Mouse (Mus musculus): Measurements from ENCODE around the gene Kif21a. TPM values are rescaled to one million over a fixed set of nuclear protein-coding genes. Genes with fewer than 3 reads are reported as not detected.

The Kif21a gene
- polyA plus RNA-seq, 1 experiment from 2014 or later, result 77.0 TPM

DNA sequence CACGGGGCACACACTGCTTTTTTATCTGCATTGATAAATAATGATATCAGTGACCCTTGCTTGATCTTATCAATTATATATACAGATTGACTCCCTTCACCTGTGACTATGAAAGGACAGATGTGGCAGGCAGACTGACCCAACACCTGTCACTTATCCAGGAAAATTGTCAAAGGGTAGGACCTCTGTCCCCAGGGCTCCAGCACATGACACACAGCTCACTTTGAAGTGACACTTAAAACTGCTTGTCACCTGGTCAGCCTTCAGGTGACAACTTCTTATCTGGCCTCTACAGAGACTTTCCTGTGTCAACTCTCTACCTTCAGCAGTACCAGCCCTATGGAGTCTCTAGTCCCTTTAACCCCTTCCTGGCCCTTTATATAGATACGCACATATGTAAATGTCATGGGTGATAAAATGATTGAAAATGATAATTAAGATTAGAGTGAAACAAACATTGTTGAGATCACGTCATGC is 7.2 kb upstream of the Kif21a start:
- peak; percentile 51 for ATAC-seq (ENCODE audit: low FRiP score)
- peaks cover 17% of the 10 kb centered on the region for H3K4me1 ChIP-seq (ENCODE audit: control insufficient read depth, insufficient read depth, low read length)

DNA sequence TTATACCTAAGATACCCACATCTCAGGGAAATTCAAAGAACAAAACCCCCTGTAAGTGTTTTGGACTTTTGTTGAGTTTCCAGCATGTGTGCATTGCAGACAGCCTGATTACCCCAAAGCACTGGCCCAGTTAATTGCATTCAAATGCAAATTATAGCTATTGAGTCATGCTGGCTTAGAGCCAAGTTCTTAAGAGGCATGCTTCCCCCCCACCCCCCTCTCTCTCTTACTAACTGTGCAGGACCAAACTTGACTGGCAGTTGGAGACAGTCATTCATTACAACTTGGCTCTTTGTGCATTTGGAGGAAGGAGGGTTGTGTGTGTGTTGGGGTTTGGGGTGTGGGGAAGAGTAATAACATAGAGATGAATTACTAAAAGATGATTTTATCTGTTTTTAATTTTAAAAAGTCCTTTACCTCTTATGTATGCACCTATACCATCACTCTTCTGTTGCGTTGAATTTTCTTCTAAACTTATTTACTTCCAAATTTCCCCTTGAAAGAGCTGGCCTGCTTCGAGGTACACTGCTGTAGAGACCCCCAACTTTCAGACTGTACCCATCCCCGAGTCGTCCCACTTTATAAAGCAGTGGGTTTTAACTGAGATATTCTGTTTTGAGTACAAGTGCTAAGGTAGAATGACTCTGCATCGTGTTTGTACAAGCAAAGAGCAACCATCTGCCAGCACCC is 6.6 kb upstream of the Kif21a start:
- ATAC-seq (ENCODE audit: low FRiP score) (peak; percentile 89), DNase-seq (ENCODE audit: low spot score, missing footprints) (peak; percentile 93)
- no peaks in the 10 kb centered on the region for H3K36me3 ChIP-seq (ENCODE audit: control insufficient read depth, insufficient read depth, low read length)
- H3K9ac ChIP-seq (ENCODE audit: low read length), result no peak overlapping the region
- peaks cover 22% of the 10 kb centered on the region for H3K4me1 ChIP-seq (ENCODE audit: control insufficient read depth, insufficient read depth, low read length)
- WGBS, result 34% methylated on average over 5 of the region's 5 CpGs
- H3K4me2 ChIP-seq, result no peak overlapping the region
- H3K27me3 ChIP-seq (ENCODE audit: control insufficient read depth, insufficient read depth, low read length), result no peaks in the 10 kb centered on the region
- peaks cover 4% of the 10 kb centered on the region; the same call in 1 of the 2 replicates for H3K9me3 ChIP-seq (ENCODE audit: control insufficient read depth, low read length)
- H3K27ac ChIP-seq (ENCODE audit: low read depth, low read length), result peak overlapping the region; percentile 12; the same call in 1 of the 2 replicates
- H3K4me3 ChIP-seq (ENCODE audit: low read depth, low read length), result no peak overlapping the region

More for the DNA sequence above, 7.2 kb upstream of the Kif21a start:
- H3K9me3 ChIP-seq (ENCODE audit: control insufficient read depth, low read length), result peaks cover 4% of the 10 kb centered on the region; the same call in 1 of the 2 replicates
- no peak overlapping the region for H3K9ac ChIP-seq (ENCODE audit: low read length)
- 67% methylated on average over 3 of the region's 3 CpGs for WGBS
- no peaks in the 10 kb centered on the region for H3K36me3 ChIP-seq (ENCODE audit: control insufficient read depth, insufficient read depth, low read length)
- no peaks in the 10 kb centered on the region for H3K27me3 ChIP-seq (ENCODE audit: control insufficient read depth, insufficient read depth, low read length)
- H3K27ac ChIP-seq (ENCODE audit: low read depth, low read length), result peak overlapping the region; percentile 12; the same call in 1 of the 2 replicates
- H3K4me2 ChIP-seq, result no peak overlapping the region
- no peak for DNase-seq (ENCODE audit: low spot score, missing footprints)
- H3K4me3 ChIP-seq (ENCODE audit: low read depth, low read length), result no peak overlapping the region

DNA sequence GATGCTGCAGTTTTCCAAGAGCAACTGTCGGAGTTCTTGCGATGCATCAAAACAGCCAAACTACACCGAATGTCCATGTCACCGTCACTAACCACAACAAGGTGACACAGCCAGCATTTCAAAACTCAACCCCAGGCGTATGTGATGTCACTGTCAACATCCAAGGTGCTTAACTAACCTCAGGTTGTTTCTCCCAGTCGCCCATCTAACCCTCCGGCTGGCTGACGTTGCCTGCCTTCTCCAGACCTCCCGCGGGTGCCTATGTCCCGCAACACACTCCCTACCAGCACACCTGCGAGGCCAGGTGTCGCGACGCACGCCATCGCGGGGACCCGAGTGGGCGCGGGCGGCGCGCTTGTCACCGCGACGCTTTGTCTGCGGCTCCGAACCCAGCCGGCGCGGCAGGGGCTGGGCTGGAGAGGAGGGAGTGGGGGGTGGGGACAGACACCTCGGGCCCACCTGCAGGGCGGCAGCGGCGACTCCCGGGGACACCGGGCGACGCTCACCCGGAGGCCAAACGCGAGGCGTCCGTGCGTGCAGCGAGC is 725 bp downstream of the Kif21a start:
- Histone ChIP-seq H3K9me3 (ENCODE audit: control insufficient read depth, low read length) (no peaks in the 10 kb centered on the region), H3K9ac (ENCODE audit: low read length) (peak overlapping the region; percentile 98), H3K4me1 (ENCODE audit: control insufficient read depth, insufficient read depth, low read length) (peaks cover 27% of the 10 kb centered on the region), H3K27ac (ENCODE audit: low read depth, low read length) (peak overlapping the region; percentile 100), H3K4me2 (peak overlapping the region; percentile 65), H3K4me3 (ENCODE audit: low read depth, low read length) (peak overlapping the region; percentile 99), H3K27me3 (ENCODE audit: control insufficient read depth, insufficient read depth, low read length) (no peaks in the 10 kb centered on the region), H3K36me3 (ENCODE audit: control insufficient read depth, insufficient read depth, low read length) (no peaks in the 10 kb centered on the region)
- peak; percentile 93 for DNase-seq (ENCODE audit: low spot score, missing footprints)
- WGBS, result 1% methylated on average over 47 of the region's 47 CpGs
- peak; percentile 23 for ATAC-seq (ENCODE audit: low FRiP score)

DNA sequence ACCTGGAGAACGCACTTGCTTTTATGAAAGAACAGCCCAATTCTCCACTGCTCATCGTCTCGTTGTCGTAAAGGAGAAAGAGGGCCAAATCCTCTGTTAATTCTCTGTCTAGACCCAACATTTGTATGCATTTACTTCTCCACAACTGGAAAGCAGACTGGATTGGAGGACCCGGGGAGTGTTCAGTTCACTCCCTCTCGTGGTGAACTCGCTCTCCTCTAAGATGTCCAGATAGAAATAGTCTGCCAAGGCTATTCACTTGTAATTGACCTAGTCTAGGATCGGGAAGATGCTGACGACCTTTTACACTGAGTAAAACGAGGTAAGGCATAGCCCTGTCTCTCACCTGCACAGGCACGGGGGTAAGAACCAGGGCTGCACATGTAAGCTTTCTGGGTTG is 2.1 kb downstream of the Kif21a start:
- 51% methylated on average over 11 of the region's 11 CpGs for WGBS
- no peak for DNase-seq (ENCODE audit: low spot score, missing footprints)
- H3K27ac ChIP-seq (ENCODE audit: low read depth, low read length), result peak overlapping the region; percentile 27; the same call in 1 of the 2 replicates

DNA sequence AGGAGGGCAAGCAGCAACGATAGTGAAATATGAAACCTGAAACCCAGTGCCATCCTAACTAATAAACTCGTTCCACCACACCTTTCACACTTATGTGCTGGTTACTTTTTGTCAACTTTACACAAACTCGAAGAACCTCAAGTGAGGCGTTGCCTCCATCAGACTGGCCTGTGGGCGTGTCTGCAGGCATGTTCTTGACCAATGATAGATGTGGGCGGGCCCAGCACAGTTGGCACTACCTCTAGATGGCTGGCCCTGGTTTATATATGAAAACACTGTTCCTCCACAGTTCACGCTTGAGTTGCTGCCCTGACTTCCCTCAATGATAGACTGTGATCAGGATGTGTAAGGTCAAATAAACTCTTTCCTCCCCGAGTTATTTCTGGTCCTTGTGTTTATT is 3.2 kb downstream of the Kif21a start:
- 83% methylated on average over 8 of the region's 8 CpGs for WGBS
- Histone ChIP-seq H3K9ac (ENCODE audit: low read length) (no peak overlapping the region), H3K4me1 (ENCODE audit: control insufficient read depth, insufficient read depth, low read length) (peaks cover 22% of the 10 kb centered on the region), H3K27me3 (ENCODE audit: control insufficient read depth, insufficient read depth, low read length) (no peaks in the 10 kb centered on the region), H3K4me3 (ENCODE audit: low read depth, low read length) (peak overlapping the region; percentile 99), H3K36me3 (ENCODE audit: control insufficient read depth, insufficient read depth, low read length) (no peaks in the 10 kb centered on the region), H3K4me2 (peak overlapping the region; percentile 65), H3K27ac (ENCODE audit: low read depth, low read length) (no peak overlapping the region), H3K9me3 (ENCODE audit: control insufficient read depth, low read length) (no peaks in the 10 kb centered on the region)
- ATAC-seq (ENCODE audit: low FRiP score) (no peak), DNase-seq (ENCODE audit: low spot score, missing footprints) (no peak)

More for the DNA sequence above, 2.1 kb downstream of the Kif21a start:
- Histone ChIP-seq H3K4me1 (ENCODE audit: control insufficient read depth, insufficient read depth, low read length) (peaks cover 27% of the 10 kb centered on the region), H3K9me3 (ENCODE audit: control insufficient read depth, low read length) (no peaks in the 10 kb centered on the region), H3K27me3 (ENCODE audit: control insufficient read depth, insufficient read depth, low read length) (no peaks in the 10 kb centered on the region), H3K4me2 (peak overlapping the region; percentile 65), H3K9ac (ENCODE audit: low read length) (peak overlapping the region; percentile 63), H3K36me3 (ENCODE audit: control insufficient read depth, insufficient read depth, low read length) (no peaks in the 10 kb centered on the region), H3K4me3 (ENCODE audit: low read depth, low read length) (peak overlapping the region; percentile 99)
- ATAC-seq (ENCODE audit: low FRiP score), result no peak

DNA sequence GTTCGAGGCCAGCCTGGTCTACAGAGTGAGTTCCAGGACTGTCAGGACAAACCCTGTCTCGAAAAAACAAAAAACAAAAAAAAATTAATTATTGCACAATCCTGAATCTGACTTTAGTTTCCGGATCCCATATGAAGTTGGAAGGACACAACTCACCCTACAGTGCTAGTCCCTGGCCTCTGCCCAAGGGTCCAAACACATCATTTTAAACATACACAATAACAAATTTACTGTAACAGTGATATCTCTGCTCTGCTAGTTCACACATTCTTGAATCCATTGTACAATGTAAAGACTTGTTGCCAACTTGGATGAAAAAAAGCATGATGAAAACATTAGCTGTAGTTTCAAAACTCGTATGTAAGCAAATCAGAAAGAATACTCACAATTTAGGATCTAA is 6.5 kb downstream of the Kif21a start:
- Histone ChIP-seq H3K4me2 (no peak overlapping the region), H3K27me3 (ENCODE audit: control insufficient read depth, insufficient read depth, low read length) (no peaks in the 10 kb centered on the region), H3K9me3 (ENCODE audit: control insufficient read depth, low read length) (no peaks in the 10 kb centered on the region), H3K27ac (ENCODE audit: low read depth, low read length) (no peak overlapping the region), H3K9ac (ENCODE audit: low read length) (no peak overlapping the region), H3K4me1 (ENCODE audit: control insufficient read depth, insufficient read depth, low read length) (peaks cover 13% of the 10 kb centered on the region), H3K36me3 (ENCODE audit: control insufficient read depth, insufficient read depth, low read length) (no peaks in the 10 kb centered on the region), H3K4me3 (ENCODE audit: low read depth, low read length) (no peak overlapping the region)
- 96% methylated on average over 4 of the region's 4 CpGs for WGBS
- DNase-seq (ENCODE audit: low spot score, missing footprints), result no peak
- no peak for ATAC-seq (ENCODE audit: low FRiP score)

DNA sequence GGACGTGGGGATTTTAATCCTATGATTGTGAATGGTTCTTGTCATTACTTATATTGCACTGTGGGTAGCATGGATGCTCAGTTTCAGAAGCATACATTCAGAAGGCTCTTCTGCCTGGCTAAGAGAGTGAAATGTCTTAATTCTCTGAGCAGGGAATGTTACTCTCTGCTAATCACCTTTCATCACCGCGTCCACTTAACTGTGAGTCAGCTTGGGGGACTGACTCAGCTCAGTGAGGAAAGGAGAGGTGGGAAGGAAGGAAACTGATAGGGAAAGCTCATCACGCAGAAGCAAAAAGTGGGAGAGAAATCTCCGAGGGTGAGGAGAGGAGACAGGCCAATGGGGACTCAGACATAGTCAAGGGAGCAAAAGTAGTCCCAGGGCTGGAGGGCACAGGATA is 10.9 kb downstream of the Kif21a start:
- WGBS, result 84% methylated on average over 5 of the region's 5 CpGs
- H3K27me3 ChIP-seq (ENCODE audit: control insufficient read depth, insufficient read depth, low read length), result no peaks in the 10 kb centered on the region
- H3K9me3 ChIP-seq (ENCODE audit: control insufficient read depth, low read length), result no peaks in the 10 kb centered on the region
- H3K36me3 ChIP-seq (ENCODE audit: control insufficient read depth, insufficient read depth, low read length), result peaks cover 3% of the 10 kb centered on the region; the same call in 1 of the 2 replicates
- 0 out of 2 replicates have a peak, but pooled peaks cover 2% of the 10 kb centered on the region for H3K4me1 ChIP-seq (ENCODE audit: control insufficient read depth, insufficient read depth, low read length)
- ATAC-seq (ENCODE audit: low FRiP score), result no peak
- no peak overlapping the region for H3K4me3 ChIP-seq (ENCODE audit: low read depth, low read length)
- H3K9ac ChIP-seq (ENCODE audit: low read length), result no peak overlapping the region
- DNase-seq (ENCODE audit: low spot score, missing footprints), result no peak
- no peak overlapping the region for H3K27ac ChIP-seq (ENCODE audit: low read depth, low read length)
- no peak overlapping the region for H3K4me2 ChIP-seq

DNA sequence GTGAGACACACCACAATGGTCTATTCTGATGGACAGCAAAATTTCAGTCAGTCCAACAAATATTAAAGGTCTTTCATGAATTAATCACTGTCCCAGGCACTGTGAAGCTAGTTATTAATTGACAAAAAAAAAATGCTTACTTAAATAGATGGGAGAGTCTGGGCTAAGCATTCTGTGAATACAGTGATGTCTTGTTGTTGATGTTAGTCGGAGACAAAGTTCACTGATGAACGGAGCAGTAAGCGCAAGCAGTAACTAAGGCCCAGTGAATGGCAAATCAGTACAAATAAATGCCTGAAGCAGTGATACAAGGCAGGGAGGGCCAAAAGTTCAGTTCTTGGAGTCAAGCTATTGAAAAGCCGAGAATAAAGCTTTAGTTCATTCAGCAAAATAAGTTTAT is 15.7 kb downstream of the Kif21a start:
- no peak overlapping the region for H3K4me3 ChIP-seq (ENCODE audit: low read depth, low read length)
- H3K9me3 ChIP-seq (ENCODE audit: control insufficient read depth, low read length), result no peaks in the 10 kb centered on the region
- H3K27ac ChIP-seq (ENCODE audit: low read depth, low read length), result no peak overlapping the region
- peaks cover 8% of the 10 kb centered on the region for H3K36me3 ChIP-seq (ENCODE audit: control insufficient read depth, insufficient read depth, low read length)
- ATAC-seq (ENCODE audit: low FRiP score) (no peak), DNase-seq (ENCODE audit: low spot score, missing footprints) (no peak)
- no peaks in the 10 kb centered on the region for H3K27me3 ChIP-seq (ENCODE audit: control insufficient read depth, insufficient read depth, low read length)
- 0 out of 2 replicates have a peak, but pooled peaks cover 2% of the 10 kb centered on the region for H3K4me1 ChIP-seq (ENCODE audit: control insufficient read depth, insufficient read depth, low read length)
- 78% methylated on average over 4 of the region's 4 CpGs for WGBS
- no peak overlapping the region for H3K4me2 ChIP-seq
- no peak overlapping the region for H3K9ac ChIP-seq (ENCODE audit: low read length)

DNA sequence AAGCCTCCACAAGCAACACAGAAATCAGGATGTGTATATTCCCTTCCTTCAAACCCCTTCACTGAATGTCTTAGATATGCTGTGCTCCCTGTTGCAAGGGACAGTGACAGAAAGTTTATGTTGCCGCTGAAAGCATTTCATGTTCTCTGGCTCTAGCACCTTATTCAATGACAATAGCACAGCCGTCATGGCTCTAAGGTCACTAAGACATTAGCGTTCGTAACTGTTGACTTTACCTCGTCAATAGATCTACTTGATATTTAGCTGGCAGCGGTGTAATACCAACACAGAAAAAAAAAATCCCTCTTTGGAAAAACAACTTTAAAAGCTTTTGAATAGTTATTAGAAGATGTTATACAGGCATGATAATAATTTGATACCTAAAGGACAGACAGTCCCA is 16.2 kb downstream of the Kif21a start:
- WGBS, result 86% methylated on average over 6 of the region's 6 CpGs
- Histone ChIP-seq H3K4me3 (ENCODE audit: low read depth, low read length) (no peak overlapping the region), H3K9ac (ENCODE audit: low read length) (no peak overlapping the region)

More for the DNA sequence above, 16.2 kb downstream of the Kif21a start:
- 0 out of 2 replicates have a peak, but pooled peaks cover 2% of the 10 kb centered on the region for H3K4me1 ChIP-seq (ENCODE audit: control insufficient read depth, insufficient read depth, low read length)
- ATAC-seq (ENCODE audit: low FRiP score) (no peak), DNase-seq (ENCODE audit: low spot score, missing footprints) (no peak)
- peaks cover 8% of the 10 kb centered on the region for H3K36me3 ChIP-seq (ENCODE audit: control insufficient read depth, insufficient read depth, low read length)
- no peaks in the 10 kb centered on the region for H3K9me3 ChIP-seq (ENCODE audit: control insufficient read depth, low read length)
- no peak overlapping the region for H3K4me2 ChIP-seq
- H3K27me3 ChIP-seq (ENCODE audit: control insufficient read depth, insufficient read depth, low read length), result no peaks in the 10 kb centered on the region
- H3K27ac ChIP-seq (ENCODE audit: low read depth, low read length), result no peak overlapping the region

All from midbrain, embryonic 11.5 days (tissue).